Mouse (Mus musculus) heart, adult 2 months (tissue): ENCODE data around the gene Gp1ba.

ENCODE experiments used
- CTCF ChIP-seq: fragments of 200-600 bp; IDR thresholded peaks from 2 replicates; pipeline ENCODE4 v1.8.1; 2022; ENCODE audit warnings: antibody characterized with exemption, mild to moderate bottlenecking, moderate library complexity
- EP300 ChIP-seq: fragments of 200-500 bp; IDR thresholded peaks from 2 replicates; pipeline ENCODE4 v1.6.1; 2011; ENCODE audit warnings: low read depth, low read length, control low read depth; ENCODE audit not compliant: insufficient read depth

GRCm38 (mm10) chr11:70649185-70649734, 10.3 kb downstream of the Gp1ba start:
- TF ChIP-seq CTCF (no peak), EP300 (no peak)
